Mouse (Mus musculus) bone marrow macrophage, adult 2 months (primary cell): ENCODE data around the gene Opalin. TPM values are rescaled to one million over a fixed set of nuclear protein-coding genes. Genes with fewer than 3 reads are reported as not detected.

Experiments
- H3K27ac ChIP-seq: 2 replicates; pipeline ENCODE4 v1.5.1; 2012; ENCODE audit warnings: low read depth, low read length; ENCODE audit not compliant: insufficient read depth
- H3K4me1 ChIP-seq: 2 replicates; pipeline ENCODE4 v1.6.1; 2012; ENCODE audit warnings: low read length; ENCODE audit not compliant: control insufficient read depth, insufficient read depth
- H3K4me3 ChIP-seq: 2 replicates; pipeline ENCODE4 v1.5.1; 2012; ENCODE audit warnings: mild to moderate bottlenecking, low read length, moderate library complexity; ENCODE audit not compliant: insufficient read depth
- CTCF ChIP-seq: IDR thresholded peaks from 2 replicates; pipeline ENCODE4 v1.5.1; 2012; ENCODE audit warnings: low read depth, mild to moderate bottlenecking, low read length, moderate library complexity
- POLR2A ChIP-seq: IDR thresholded peaks from 2 replicates; pipeline ENCODE4 v1.6.1; 2012; ENCODE audit warnings: mild to moderate bottlenecking, low read depth, low read length, borderline replicate concordance
- polyA plus RNA-seq: library from polyadenylated mRNA; stranded (reverse); fragments of >200 nt; gene quantifications from 2 replicates; pipeline ENCODE4 v1.2.4, GENCODE M21; 2012; ENCODE audit not compliant: missing spikeins, insufficient read depth, insufficient read length

Opalin gene
- polyA plus RNA-seq, 1 experiment, result not detected

GRCm38 (mm10) chr19:41022244-41022643 lies 54.7 kb downstream of the Opalin start:
- TF ChIP-seq CTCF, result no peak
- no peak for TF ChIP-seq POLR2A
- Histone ChIP-seq H3K27ac (no peak overlapping the region), H3K4me3 (no peak overlapping the region), H3K4me1 (0 out of 2 replicates have a peak, but pooled peaks cover 4% of the 10 kb centered on the region)

- TF ChIP-seq POLR2A, result no peak
- no peak for TF ChIP-seq CTCF
- Histone ChIP-seq H3K27ac (no peak overlapping the region), H3K4me3 (no peak overlapping the region), H3K4me1 (no peaks in the 10 kb centered on the region; the same call in 1 of the 2 replicates)
Measured at GRCm38 (mm10) chr19:41020537-41020936, 56.4 kb downstream of the Opalin start.

GRCm38 (mm10) chr19:41019164-41019675 lies 57.7 kb downstream of the Opalin start:
- TF ChIP-seq POLR2A (no peak), CTCF (no peak)
- Histone ChIP-seq H3K4me3 (no peak overlapping the region), H3K4me1 (no peaks in the 10 kb centered on the region; the same call in 1 of the 2 replicates), H3K27ac (no peak overlapping the region)

- Histone ChIP-seq H3K4me3 (peak overlapping the region; percentile 46), H3K27ac (peak overlapping the region; percentile 48), H3K4me1 (no peaks in the 10 kb centered on the region; the same call in 1 of the 2 replicates)
- TF ChIP-seq CTCF (peak; percentile 62; the same call in 1 of the 2 replicates), POLR2A (no peak)
Measured at GRCm38 (mm10) chr19:41015951-41016716, 60.8 kb downstream of the Opalin start.

GRCm38 (mm10) chr19:41014003-41014402 lies 62.9 kb downstream of the Opalin start:
- Histone ChIP-seq H3K4me3 (no peak overlapping the region), H3K27ac (no peak overlapping the region), H3K4me1 (no peaks in the 10 kb centered on the region; the same call in 1 of the 2 replicates)
- TF ChIP-seq CTCF (no peak), POLR2A (no peak)

GRCm38 (mm10) chr19:41013591-41013990 lies 63.3 kb downstream of the Opalin start:
- no peak overlapping the region for H3K27ac ChIP-seq
- TF ChIP-seq CTCF (no peak), POLR2A (no peak)

More at GRCm38 (mm10) chr19:41013591-41013990, 63.3 kb downstream of the Opalin start:
- Histone ChIP-seq H3K4me1 (no peaks in the 10 kb centered on the region; the same call in 1 of the 2 replicates), H3K4me3 (no peak overlapping the region)

Other genes with a start within 250 kb of the Opalin start
- 3.6 and 3.8 TPM in 2 replicates for gene Ccnj, start 245.8 kb downstream of the Opalin start, polyA plus RNA-seq
- 12.5 and 13.2 TPM in 2 replicates for gene Zfp518a, start 182.4 kb downstream of the Opalin start, polyA plus RNA-seq
- 95.2 and 101 TPM in 2 replicates for gene Blnk, start 82.6 kb downstream of the Opalin start, polyA plus RNA-seq
- not detected in 2 replicates for gene Dntt, start 47.8 kb downstream of the Opalin start, polyA plus RNA-seq
- gene Tll2, start 129.7 kb upstream of the Opalin start, polyA plus RNA-seq, result not detected in 2 replicates
- 144 and 151 TPM in 2 replicates for gene Tm9sf3, start 186.9 kb upstream of the Opalin start, polyA plus RNA-seq